8 mouse cellular contexts compared by ENCODE assay signal in genomic region chr13:30985598-30986466, GRCm38 (mm10). TPM values are rescaled to one million over a fixed set of nuclear protein-coding genes. Genes with fewer than 3 reads are reported as not detected.
DNase-seq lines count a peak whose midpoint lies in the region; ATAC-seq lines count a peak whose summit lies in the region.

No protein-coding gene starts in this region.

- peak; percentile 91 for ATAC-seq in forebrain, embryonic 15.5 days (replicated peaks)

- peak; percentile 69 for DNase-seq in ZHBTc4 (ENCODE audit: low read depth, low spot score)
- DNase-seq in cerebellum, adult 11-12 months = peak; percentile 71
- DNase-seq in hindbrain, embryonic 10.5 days (ENCODE audit: low spot score) = peak; percentile 60
- DNase-seq in layer of hippocampus, postnatal 10 days (ENCODE audit: low spot score in 2 of 2) = peak; percentile 11 to 33
- DNase-seq in lung, postnatal 10 days = peak; percentile 73
- peak; percentile 59 to 61 for DNase-seq in right cerebral cortex, postnatal 10 days (ENCODE audit: low spot score in 2 of 2)
- no peak for DNase-seq in urinary bladder, postnatal 25 days (ENCODE audit: low spot score)

- peak overlapping the region; percentile 32 for H3K4me3 ChIP-seq in forebrain, embryonic 15.5 days
- peak overlapping the region; percentile 50 for H3K4me3 ChIP-seq in hindbrain, embryonic 10.5 days

- H3K27me3 ChIP-seq in forebrain, embryonic 15.5 days = peaks cover 11% of the 10 kb centered on the region; the same call in 1 of the 2 replicates
- peaks cover 34% of the 10 kb centered on the region for H3K27me3 ChIP-seq in hindbrain, embryonic 10.5 days (ENCODE audit: insufficient read depth, poor library complexity, severe bottlenecking)

- 17% methylated on average over 27 of the region's 27 CpGs for WGBS in forebrain, embryonic 15.5 days
- 17% methylated on average over 27 of the region's 27 CpGs for WGBS in hindbrain, embryonic 10.5 days

- H3K4me2 ChIP-seq in forebrain, embryonic 15.5 days (replicated peaks) = peak overlapping the region; percentile 52

- H3K9me3 ChIP-seq in forebrain, embryonic 15.5 days = no peaks in the 10 kb centered on the region
- H3K9me3 ChIP-seq in hindbrain, embryonic 10.5 days = no peaks in the 10 kb centered on the region

- H3K9ac ChIP-seq in forebrain, embryonic 15.5 days (replicated peaks) = peak overlapping the region; percentile 30

- H3K27ac ChIP-seq in forebrain, embryonic 15.5 days (replicated peaks) = 0 out of 2 replicates have a peak overlapping the region, but pooled peaks have one; percentile 6
- peak overlapping the region; percentile 56 for H3K27ac ChIP-seq in hindbrain, embryonic 10.5 days

- H3K36me3 ChIP-seq in forebrain, embryonic 15.5 days = no peaks in the 10 kb centered on the region
- no peaks in the 10 kb centered on the region for H3K36me3 ChIP-seq in hindbrain, embryonic 10.5 days

- peaks cover 13% of the 10 kb centered on the region for H3K4me1 ChIP-seq in forebrain, embryonic 15.5 days
- peaks cover 13% of the 10 kb centered on the region for H3K4me1 ChIP-seq in hindbrain, embryonic 10.5 days (replicated peaks)

RNA-seq across cellular contexts. Expression of gene Gm5447, which starts 11.8 kb away (rescaled TPM):
- polyA plus RNA-seq in forebrain, embryonic 15.5 days (2015; fragmentation: Nextera tagmentation; extraction: Ambion mirVana) = 0.09 TPM in 1 of 2 replicates, not detected in the other
- 0.24 TPM in 1 of 2 replicates, not detected in the other for polyA plus RNA-seq in hindbrain, embryonic 10.5 days (2016; fragmentation: Nextera tagmentation; extraction: Ambion mirVana)
- not detected for total RNA-seq in layer of hippocampus, postnatal 10 days (2021)

RNA-seq across cellular contexts. Expression of gene Exoc2, which starts 11.9 kb away (rescaled TPM):
- 55.8 and 56.4 TPM in 2 replicates for polyA plus RNA-seq in forebrain, embryonic 15.5 days (2015; fragmentation: Nextera tagmentation; extraction: Ambion mirVana)
- polyA plus RNA-seq in hindbrain, embryonic 10.5 days (2016; fragmentation: Nextera tagmentation; extraction: Ambion mirVana) = 35.3 and 37.4 TPM in 2 replicates
- total RNA-seq in layer of hippocampus, postnatal 10 days (2021) = 10 to 100 TPM; 46.3 to 46.4 TPM

RNA-seq across cellular contexts. Expression of gene Hus1b, which starts 38.3 kb away (rescaled TPM):
- polyA plus RNA-seq in forebrain, embryonic 15.5 days (2015; fragmentation: Nextera tagmentation; extraction: Ambion mirVana) = not detected in 2 replicates
- not detected in 2 replicates for polyA plus RNA-seq in hindbrain, embryonic 10.5 days (2016; fragmentation: Nextera tagmentation; extraction: Ambion mirVana)
- 1 to 10 TPM in 1 of 2 experiments, under 1 TPM in 1; 0.47 to 1.0 TPM for total RNA-seq in layer of hippocampus, postnatal 10 days (2021)
